Mouse (Mus musculus): ENCODE measurements around the gene Gm45753.

- TF ChIP-seq POLR2A (IDR thresholded peaks at IDR 0.05; ENCODE audit: control insufficient read depth, low read depth, low read length) (no peak), CTCF (IDR thresholded peaks at IDR 0.05; ENCODE audit: control insufficient read depth, insufficient read depth, insufficient replicate concordance, low read depth, low read length) (no peak)
These were observed 12.7 kb upstream of the Gm45753 start for GRCm38 (mm10) chr8:45320930-45321329.

Measured in testis, adult 2 months (tissue).